Mouse (Mus musculus) gastrocnemius, postnatal 10 days (tissue): ENCODE data around the gene Lad1. TPM values are rescaled to one million over a fixed set of nuclear protein-coding genes. Genes with fewer than 3 reads are reported as not detected.

Experiments used
- DNase-seq: peaks from one replicate; pipeline ENCODE4 v3.0.0; 2021; ENCODE audit warnings: mixed read lengths
- long read RNA-seq, 2 experiments: library from polyadenylated mRNA; stranded (forward); transcript quantifications; one replicate each; pipeline ENCODE4 v2.0.0; 2021
- total RNA-seq, 2 experiments: library from RNA; stranded (reverse); gene quantifications; 2 replicates each; pipeline ENCODE4 v1.2.3; 2021

Lad1 gene
- under 1 TPM; 0.11 to 0.12 TPM for total RNA-seq
- long read RNA-seq, experiment 1, partial matches to known transcripts = 0 of 1 reads
- long read RNA-seq, experiment 1, other reads (novel, unspliced or antisense) = 0 of 1 reads
- long read RNA-seq, experiment 2, partial matches to known transcripts = 1 of 2 reads
- long read RNA-seq, experiment 2, other reads (novel, unspliced or antisense) = 1 of 2 reads

DNA sequence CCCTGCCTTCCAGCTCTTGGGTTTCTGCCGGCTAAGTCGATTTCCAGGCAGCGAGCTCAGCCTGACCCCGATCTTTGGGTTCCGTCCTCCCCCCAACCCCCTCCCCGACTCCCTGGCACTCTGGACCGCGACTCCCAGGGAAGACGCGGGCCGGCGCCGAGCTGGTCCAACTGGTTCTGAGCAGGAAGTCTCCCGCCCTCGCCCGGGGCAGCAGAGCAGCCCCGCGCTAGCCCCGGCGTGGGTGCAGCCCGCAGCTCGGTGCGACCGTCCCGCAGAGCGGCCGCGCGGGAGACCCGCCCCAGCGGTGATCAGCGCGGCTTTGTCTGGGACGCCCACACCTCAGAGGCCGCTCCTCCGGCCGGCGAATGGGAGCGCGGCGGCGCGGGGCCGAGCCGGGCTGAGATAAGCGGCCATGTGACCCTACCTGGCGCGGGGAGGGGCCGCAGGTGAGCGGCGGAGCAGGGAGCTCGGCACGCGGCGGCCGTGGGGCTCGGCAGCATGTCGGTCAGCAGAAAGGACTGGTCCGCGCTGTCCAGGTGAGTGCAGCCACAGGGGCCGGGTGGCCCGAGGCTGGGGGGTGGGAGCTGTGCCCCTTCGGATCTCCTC, at the start of gene Lad1:
Gene Lad1 (plus strand): TSS at position 118 of the 606 bp plus-strand sequence.
- no peak for DNase-seq

DNA sequence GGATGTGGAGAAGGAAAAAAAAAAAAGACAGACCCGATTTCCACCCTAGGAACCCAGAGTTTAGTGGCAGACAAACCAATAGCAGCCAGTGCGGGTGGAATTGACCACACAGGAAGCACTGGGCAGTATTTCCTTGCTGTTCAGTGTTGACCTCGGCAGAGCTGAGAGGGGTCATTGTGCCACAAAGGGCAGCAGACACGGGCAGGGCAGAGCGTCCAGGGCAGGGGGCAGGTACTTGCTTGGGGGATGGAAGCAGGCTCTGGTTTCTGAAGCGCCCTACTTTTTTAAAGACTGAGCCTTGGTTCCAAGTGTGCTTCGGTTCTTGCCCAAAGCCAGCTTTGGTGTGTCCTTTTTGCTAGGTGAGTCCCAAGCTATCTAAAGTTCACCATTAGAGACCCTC, 48.2 kb upstream of the Lad1 start:
- DNase-seq = no peak

DNA sequence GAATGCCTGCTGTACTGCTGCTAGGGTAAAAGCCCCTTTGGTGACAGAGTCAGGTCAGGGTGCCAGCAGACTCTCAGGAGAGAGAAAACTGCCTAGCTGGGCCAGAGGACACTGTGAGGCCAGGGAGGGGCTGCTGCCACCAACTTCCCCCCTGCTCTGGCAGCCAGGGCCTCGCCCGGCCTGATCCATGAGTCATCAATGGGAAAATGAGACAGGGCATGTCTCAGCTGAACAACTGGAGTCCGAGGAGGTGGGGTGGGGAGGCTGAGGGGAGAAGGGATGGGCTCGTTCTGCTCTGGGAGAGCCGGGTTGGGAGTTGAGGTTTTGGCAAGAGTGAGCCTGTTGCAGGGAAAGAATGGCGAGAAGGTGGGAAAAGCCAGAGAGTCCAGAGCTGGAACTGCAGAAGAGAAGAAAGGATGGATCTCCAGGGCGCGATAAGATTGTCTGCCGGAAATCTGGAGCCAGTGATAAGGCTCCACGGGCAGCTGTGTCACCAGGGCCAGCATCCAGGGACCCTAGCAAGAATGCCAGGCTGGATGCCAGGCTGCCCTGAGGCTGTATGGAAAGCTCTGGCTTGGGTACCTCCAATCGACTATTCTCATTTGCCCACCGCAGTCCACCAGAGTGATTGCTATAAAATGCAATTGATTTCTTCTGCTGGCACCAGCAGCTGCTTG, 47.4 kb upstream of the Lad1 start:
- peak; percentile 43 for DNase-seq

DNA sequence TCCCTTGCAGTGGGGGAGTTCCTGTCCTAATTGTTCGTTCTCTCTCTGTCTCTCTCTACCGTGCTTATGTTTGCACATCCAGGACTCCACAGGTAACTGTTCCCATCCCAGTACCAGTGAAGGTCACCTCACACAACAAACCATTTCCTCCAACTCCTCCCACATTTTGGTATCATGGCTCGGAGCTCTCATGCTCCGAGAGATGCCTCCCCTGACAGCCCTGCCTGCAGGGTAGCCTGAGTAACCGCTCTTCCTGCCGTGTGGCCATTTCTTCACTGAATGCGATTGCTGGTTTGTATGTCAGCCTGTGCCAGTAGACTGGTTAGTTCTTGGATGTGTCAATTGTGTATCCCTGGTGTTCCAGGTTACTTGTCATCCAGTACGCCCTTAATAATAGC, 46.8 kb upstream of the Lad1 start:
- DNase-seq = no peak

DNA sequence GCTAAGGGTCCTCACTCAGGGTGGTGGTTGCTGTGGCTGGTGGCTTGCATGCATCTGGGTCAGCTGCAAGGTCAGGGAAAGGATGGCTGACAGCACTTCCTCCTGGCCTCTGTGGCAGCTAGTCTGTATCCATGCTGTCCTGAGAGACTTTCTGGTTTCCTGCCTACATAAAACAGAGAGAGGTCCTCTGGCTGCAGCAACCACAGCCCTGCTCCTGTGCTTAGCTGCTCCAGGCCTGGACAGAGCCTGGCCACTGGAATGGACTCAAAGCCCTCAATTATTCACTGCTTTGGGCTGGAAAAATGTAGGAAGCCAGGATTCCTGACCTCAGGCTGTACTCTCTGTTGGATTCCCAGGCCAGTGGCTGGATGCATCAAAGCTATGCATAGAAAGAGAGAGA, 41.8 kb upstream of the Lad1 start:
- no peak for DNase-seq

DNA sequence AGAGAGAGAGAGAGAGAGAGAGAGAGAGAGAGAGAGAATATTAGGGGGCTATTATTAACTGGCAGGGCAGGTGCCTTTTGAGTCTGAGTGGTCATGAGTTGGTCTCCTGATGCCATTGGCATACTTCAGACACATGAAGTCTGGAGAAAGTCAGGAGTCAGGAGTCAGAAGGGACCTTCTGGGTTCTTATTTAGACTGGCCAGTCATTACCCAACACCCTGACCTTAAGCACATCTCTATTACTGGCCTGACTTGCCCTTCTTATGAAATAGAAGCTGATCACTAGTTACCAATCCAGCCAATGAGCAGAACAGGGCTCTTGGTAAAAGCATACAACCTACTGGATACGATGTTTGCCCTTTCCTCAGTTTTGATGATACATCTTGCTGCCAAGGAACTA, 41.4 kb upstream of the Lad1 start:
- no peak for DNase-seq

DNA sequence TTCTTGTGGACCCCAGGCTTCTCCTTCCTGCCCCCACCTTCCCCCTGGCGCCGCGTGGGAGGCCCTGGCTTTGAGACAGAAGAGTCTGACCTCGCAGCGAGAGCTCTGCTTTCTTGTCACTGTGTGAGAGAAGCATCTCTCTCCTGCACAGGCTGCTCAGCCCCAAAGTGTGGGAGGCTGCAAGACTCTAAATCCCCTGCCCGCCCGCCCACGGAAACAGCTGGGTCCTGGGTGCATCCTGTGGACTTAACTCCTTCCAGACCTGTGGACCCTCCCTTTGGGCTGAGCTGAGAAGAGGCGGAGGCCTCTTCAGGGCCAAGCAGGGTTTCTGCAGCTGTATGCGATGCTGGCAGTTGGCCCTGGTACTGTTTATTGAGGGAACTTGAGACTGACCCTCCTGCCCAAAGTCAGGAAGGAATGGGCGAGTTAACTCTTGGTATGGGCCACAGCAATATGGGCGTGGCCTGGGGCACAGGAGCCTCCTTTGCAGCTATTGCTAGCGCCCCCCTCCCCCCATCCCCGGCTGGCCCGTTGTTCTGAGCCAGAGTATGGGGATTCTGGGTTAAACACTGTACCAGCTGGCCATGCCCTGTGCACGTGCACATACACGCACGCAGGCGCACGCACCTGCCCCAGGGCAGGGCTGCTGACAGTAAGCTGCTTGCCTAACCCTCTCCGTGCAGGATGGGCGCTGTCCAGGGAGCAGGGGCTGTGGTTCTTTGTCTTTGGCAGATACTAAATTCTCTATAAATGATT, 39.4 kb upstream of the Lad1 start, which contains the start of gene Tnni1:
Gene Tnni1 (plus strand): TSS at position 655 of the 756 bp plus-strand sequence.
- DNase-seq = peak; percentile 65

DNA sequence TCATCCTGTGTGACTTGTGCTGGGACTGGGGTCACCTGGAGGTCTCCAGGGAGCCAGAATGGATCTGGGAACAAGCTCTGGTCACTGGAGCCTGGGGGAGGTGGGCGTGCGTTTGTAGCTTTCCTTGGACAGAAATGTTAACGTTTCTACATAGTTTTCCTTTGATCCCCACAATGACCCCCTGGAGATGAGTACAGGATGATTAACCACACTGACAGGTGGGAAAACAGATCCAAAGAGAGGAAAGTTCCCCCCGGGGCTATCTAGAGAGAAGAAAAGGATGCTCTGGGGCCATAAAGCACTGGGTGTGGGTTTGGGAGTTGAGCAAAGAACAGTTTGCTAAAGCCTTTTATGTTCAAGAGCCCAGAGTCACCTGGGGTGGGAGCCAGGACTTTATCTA, 37.7 kb upstream of the Lad1 start:
- DNase-seq = no peak

DNA sequence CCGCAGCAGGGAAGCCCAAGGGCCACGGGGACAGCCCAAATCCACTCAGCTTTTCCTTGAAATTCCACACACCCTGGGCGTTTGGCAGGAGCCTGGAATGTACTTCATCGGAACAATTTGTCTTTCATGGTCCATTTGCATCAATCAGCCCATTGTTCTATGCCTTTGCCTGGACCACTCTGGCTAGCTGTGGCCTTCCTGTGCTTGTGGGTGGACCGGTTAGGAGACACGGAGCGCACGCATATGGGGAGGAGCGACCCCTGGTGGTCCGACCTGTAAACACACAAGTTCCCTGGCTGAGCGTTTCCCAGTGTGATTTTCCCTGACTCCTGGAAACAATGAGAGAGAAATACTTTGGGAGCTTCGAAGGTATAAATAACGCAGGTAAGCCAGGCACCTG, 37.2 kb upstream of the Lad1 start:
- DNase-seq = peak; percentile 84

DNA sequence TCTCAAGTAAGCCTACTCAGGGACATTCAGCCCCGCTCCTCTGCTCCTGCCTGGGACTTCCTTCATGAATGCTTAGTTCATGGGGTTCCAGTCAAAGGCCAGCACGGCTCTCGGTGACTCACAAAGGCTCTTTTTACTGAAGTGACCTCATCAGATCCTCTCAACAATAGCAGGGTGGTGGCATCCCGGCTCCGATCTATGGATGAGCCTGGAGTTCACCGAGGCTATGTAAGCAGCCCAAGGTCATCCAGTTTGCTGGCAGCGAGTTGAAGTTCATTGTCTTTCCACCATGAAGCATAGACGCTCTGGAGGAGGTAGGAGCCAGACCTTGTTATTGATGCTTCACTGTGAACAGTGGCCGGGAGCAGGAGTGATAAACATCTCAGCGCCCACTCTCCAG, 35.6 kb upstream of the Lad1 start:
- DNase-seq = no peak

DNA sequence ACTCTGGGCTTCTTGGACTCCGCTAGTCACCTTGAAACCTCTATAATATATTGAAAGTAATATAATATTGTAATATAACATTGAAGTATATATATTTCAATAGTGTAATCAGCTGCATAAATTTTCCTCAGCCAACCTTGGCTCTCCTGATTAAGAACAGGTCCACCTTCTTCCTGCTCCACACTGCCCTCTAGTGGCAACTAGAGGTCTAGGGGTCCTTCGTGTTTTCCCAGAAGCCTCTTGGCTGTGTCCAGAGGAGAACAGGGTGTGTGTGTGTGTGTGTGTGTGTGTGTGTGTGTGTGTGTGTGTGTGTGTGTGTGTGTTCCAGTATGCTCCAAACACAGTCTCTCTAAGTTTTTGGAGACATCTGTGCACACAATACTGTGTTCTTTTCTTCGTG, 30.6 kb upstream of the Lad1 start:
- peak; percentile 83 for DNase-seq

DNA sequence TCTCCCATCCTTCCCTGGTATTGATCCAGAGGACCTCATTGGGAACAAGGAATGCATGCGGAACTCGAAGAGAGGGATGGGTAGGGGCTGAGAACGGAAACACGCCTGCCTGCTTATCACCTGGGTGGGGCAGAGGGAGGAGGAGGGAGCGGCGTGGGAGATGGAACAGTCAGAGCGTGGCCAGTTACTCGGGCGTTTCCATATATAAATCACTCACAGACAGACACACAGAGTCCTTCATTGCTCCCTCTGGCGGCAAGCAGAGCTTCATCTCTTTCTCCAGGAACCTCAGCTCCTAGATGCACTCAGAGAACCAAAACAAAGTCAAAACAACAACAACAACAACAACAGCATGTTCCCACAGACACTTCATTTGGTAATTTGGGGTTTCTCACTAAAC, 29.7 kb upstream of the Lad1 start:
- no peak for DNase-seq

DNA sequence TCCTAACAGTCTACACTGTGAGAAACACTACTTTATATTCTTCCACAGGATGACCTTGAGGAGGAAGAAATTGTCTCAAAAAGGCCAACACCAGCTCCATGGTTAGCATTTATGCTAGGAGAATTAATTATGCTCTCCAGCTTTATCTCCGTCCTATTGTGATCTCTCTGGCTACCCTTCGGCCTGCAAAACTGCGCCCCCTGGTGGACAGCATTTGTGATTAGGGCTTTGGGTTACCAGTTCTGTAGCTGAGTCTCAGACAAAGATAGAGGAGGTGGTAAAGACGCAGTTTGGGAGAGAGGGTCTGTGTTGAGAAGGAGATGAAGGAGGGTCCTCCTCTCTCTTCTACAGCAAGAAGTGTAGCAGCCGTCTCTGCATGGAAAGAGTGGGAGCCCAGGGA, 28.6 kb upstream of the Lad1 start:
- peak; percentile 88 for DNase-seq

DNA sequence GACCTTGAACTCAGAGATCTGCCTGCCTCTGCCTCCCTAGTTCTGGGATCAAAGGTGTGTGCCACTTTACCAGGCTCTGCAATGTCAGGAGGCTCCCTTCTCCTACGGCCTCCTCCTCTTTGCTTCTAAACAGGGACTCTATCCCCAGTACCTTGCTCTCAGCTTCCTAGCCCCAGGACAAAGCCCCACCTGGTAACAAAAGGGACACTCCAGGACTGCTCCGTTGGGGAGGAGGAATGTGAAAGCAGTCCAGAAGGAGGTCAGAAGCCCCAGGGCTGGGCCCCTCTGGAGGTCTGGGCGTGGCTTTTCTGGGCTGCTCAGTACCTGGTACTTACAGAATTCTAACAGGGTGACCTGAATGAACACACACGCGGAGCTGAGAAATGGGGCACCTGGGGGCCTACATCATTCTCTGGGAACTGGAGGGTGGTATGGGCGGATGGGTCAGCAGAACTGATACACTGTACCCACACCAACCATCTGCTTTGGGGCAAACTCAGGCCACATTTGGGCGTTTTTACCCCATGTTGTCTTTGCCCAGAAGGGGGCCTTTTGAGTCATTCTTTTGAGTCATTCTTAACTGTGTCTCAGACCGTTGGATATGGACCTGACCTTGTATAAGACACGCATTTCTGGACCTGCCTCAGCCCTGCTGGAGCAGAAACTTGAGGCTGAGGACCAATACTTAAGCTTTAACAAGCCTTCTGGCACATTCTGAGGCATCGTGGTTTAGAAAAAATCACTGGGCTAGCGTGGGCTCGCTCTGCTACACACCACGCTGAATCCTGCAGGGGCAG, 26.1 kb upstream of the Lad1 start:
- no peak for DNase-seq

DNA sequence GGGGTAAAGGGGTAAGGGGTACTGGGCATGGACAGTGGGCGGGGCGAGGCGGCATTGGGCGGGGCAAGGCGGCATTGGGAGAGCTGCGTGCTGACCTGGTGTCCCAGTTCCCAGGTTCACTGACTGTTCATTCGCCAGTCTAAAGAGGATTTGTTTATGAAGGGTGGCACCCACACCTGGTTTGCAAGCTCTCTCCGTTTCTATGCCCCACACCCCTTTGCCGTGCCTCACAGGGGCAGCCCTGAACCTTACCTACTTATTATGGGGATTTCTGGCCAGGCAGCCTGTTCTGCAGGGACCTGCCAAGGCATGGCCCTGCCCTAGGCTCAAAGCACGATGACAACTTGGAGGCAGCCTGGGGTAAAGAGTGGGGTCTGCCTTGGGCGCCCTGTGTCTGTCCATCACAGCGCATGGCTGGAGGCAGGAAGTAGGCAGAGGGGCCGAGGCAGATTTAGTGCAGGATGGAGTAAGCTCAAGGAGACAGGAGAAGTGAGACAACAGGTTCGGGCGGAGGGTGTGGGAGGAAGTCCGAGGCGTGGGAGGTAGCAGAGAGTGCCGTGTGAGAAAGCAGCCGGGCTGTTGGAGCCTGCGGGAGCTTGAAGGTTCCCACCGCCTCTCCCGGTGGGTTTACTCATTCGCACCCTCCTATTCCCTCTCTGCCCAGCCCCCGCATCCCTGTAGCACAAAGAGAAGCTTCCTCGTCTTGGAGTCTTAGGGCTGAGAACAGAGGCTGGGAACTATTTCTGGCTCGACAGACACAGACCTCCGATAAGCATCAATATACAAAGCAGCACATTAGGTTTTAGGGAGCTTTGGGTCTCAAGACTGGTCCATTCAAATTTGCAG, 24.8 kb upstream of the Lad1 start:
- no peak for DNase-seq

DNA sequence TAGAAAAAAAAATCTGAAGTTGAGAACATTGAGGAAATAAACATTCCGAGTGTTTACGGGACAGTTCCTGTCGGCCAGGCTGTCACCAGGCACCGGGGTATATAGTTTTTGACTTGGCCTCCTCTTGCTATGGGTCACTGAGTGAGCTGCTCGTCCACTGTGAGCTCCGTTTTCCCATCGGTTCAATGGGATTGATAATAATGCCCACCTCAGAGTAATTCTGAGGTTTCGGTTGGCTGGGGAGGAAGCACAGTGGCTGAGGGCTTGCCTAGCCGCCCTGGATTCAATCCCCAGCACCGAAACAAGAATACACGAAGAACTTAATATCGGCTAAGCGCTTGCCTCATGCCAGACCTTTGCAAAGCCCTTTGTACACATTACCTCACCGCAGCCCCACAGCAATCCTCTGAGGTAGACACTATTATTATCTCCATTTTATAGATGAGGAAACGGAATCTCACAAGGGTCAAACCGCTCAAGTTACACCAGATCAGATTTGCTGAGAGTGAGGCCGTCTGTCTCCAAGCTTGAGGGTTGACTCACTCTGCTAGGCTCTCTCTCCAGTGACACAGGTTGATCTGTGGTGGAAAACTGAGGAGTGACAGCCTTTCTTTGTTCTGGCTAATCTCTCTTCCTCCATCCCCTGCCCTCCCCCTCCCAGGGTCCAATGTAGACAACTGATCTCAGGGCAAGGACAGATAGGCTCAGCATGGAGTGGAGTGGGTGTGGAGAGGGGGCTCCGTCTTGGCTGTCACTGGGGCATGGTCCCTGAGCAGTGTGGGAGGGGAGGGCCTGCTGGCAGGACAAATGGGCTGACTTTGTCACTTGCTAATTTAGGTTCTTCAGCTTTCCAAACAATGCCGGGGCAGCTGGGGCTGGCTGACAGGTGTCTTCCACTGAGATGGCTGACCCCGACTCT, 23.9 kb upstream of the Lad1 start:
- DNase-seq = no peak

DNA sequence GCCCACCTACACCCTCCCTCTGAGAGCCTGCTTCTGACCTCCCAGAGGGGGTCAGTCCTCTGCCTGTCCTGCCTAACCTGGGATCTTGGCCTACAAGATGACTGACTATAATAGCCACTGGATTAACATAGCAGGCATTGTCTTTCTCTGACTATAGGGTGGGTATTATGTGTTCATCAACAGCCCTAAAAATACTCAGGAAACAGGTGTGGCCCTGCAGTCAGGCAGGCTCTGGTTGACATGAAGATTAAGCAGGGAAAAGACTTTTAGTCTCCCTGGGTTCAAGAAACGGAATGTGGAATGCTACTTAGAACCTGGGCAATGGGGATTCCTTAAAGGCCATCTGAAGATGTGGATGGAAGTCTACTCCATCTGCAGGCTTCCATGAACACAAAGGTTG, 19.9 kb upstream of the Lad1 start:
- no peak for DNase-seq

DNA sequence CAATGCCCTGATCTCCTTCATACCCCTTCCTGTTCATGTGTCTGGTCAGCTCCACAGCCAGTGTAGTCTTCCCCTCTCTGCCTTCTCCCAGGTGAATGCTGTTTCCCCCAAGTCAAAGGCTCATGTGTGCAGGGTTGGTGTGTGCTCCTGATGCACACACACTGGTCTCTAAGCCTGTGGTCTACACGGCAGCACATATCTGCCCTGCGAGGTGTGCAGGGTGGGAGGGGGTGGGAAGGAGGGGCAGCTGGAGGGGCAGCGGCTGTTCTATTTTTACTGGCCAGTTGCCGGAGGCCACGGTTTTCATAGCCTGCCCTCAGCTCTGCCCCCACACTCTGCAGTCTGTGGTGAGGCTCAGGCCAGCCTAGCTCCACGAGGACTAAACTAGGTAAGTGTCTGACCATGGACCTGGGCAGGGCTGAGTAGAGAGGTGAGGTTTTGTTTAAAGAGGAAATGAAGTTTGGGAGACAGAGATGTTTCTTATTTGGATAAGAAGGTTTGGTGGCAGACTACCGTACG, 19.2 kb upstream of the Lad1 start:
- no peak for DNase-seq

DNA sequence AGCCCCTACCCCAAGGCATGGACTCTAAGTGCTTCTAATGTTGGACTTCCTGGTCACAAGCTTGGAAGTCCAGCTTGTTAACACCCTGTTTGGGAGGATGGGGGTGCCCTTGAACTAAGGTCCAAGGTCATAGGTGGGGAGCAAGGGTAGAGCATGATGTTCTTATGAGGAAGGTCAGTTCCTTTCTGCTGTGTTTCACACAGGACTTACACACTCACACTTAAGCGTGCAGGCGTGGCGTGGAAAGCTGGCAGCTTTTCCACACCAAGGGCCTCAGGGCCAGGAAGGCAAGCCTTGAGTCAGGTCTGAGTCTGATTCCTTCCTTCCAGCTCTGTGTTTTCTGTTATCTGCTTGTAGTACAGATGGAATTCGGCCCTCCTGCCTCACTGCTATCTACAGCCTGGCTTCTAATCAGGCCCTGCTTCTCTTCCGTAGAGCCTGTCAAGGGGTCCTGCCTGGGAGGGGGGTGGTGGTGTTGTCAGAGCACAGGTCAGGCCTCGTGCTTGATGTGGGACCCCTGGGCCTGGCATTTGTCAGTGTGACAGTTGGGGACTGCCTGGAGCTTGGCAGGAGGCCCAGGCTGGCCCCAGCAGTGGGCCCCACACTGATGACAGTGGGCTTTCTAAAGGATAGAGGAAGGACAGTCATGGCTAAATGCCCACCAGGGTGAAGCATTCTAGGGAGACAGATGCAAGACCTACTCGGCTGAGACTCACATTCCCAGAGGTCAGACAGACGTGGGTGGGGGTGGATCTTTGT, 18.0 kb upstream of the Lad1 start:
- DNase-seq = no peak
